Mouse (Mus musculus) small intestine, adult 2 months (tissue): ENCODE data around the gene Ubxn10.

ENCODE experiments used
- CTCF ChIP-seq: fragments of 200-500 bp; IDR thresholded peaks from 2 replicates; pipeline ENCODE4 v1.5.1; 2012; ENCODE audit warnings: low read depth, mild to moderate bottlenecking, control low read depth, inconsistent platforms, low read length, moderate library complexity, mixed read lengths; ENCODE audit not compliant: insufficient replicate concordance, insufficient read length; ENCODE audit errors: extremely low read depth
- POLR2A ChIP-seq: fragments of 200-500 bp; IDR thresholded peaks from 2 replicates; pipeline ENCODE4 v1.6.1; 2012; ENCODE audit warnings: low read depth, mild to moderate bottlenecking, control low read depth, inconsistent platforms, low read length, moderate library complexity

DNA sequence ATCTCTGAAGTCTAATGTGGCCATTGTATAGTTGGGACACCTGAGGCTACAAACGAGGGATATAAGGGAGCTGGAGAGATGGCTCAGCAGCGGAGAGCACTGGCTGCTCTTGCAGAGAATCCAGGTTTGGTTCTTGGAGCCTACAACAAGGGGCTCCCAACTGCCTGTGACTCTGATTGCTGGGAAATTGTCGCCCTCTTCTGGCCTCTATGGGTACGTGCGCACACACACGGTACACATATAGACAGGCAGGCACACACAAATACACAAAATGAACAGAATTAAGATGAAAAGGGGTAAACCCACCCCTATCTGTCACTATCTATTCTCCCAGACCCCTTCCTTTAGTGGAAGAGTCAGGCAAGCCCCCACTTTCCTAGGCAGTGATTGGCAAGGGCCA, 15.6 kb upstream of the Ubxn10 start:
- TF ChIP-seq CTCF (no peak), POLR2A (no peak)
